Mouse (Mus musculus) lung, postnatal 10 days (tissue): Measurements from ENCODE around the gene Olfr1393.

Experiments
- DNase-seq: peaks from one replicate; pipeline ENCODE4 v3.0.0; 2021

Olfr1393 gene

GRCm38 (mm10) chr11:49326726-49327125, 48.6 kb downstream of the Olfr1393 start:
- DNase-seq = no peak

GRCm38 (mm10) chr11:49329686-49330085, 51.6 kb downstream of the Olfr1393 start:
- DNase-seq = no peak
